Mouse (Mus musculus): ENCODE measurements around the gene Lrrtm3. TPM values are rescaled to one million over a fixed set of nuclear protein-coding genes. Genes with fewer than 3 reads are reported as not detected.

The Lrrtm3 gene
- total RNA-seq, 1 experiment = not detected

DNA sequence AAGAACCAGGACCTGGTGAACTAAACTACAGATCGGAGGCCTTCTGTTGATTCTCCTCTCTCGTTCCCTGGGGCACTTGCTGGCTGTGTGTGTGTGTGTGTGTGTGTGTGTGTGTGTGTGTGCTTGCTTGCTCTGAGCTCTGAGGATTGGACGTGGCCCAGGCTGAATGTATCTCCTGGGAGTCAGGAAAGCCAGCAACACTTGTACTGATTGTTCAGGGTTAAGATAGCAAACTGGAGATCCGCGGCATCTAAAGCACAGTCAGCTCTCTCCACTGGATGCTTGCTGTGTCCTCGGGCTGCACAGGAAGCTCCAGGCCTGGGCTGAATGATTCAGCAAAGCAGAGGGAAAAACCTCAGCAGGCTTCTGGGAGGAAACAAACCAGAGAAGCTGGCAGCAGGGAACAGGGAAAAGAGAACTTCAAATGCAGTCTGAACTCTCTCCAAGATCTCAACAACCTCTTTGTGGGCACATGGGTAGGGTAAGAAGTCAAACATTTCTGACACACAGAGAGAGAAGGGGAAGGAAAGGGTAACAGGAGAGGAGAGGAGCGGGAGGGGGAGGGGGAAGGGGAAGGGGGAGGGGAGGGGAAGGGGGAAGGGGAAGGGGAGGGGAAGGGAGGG is 135.7 kb downstream of the Lrrtm3 start:
- Histone ChIP-seq H3K9ac (ENCODE audit: insufficient read depth, low read depth, low read length, poor library complexity, severe bottlenecking) (no peak overlapping the region), H3K4me1 (ENCODE audit: control insufficient read depth in 2 of 2, insufficient read depth in 2 of 2, low read length in 2 of 2, poor library complexity in 1 of 2) (no peaks in the 10 kb centered on the region), H3K4me3 (ENCODE audit: insufficient read depth in 1 of 2, low read depth in 1 of 2, low read length in 2 of 2, poor library complexity in 1 of 2, severe bottlenecking in 1 of 2) (no peak overlapping the region), H3K36me3 (ENCODE audit: control insufficient read depth, insufficient read depth, low read length, poor library complexity, severe bottlenecking) (no peaks in the 10 kb centered on the region), H3K9me3 (ENCODE audit: control insufficient read depth, insufficient read depth, low read depth, low read length) (no peaks in the 10 kb centered on the region), H3K27ac (ENCODE audit: insufficient read depth, low read depth, low read length, poor library complexity, severe bottlenecking) (no peak overlapping the region)
- TF ChIP-seq MAFK (IDR thresholded peaks at IDR 0.05; ENCODE audit: insufficient read depth, low read depth, low read length) = no peak
- no peak for TF ChIP-seq ZC3H11A (IDR thresholded peaks at IDR 0.05; ENCODE audit: borderline replicate concordance, low read depth, low read length)
- no peak for TF ChIP-seq CHD2 (IDR thresholded peaks at IDR 0.05; ENCODE audit: low read depth, low read length)
- TF ChIP-seq ZNF384 (IDR thresholded peaks at IDR 0.05; ENCODE audit: low read depth, low read length) = no peak
- no peak for TF ChIP-seq HCFC1 (IDR thresholded peaks at IDR 0.05; ENCODE audit: borderline replicate concordance, insufficient read depth, low read length)
- in situ Hi-C loops (cut with MboI; ENCODE audit: low sequenced_read_pairs in 2 of 2, unreplicated experiment in 2 of 2) = no loop called here
- no peak for DNase-seq (ENCODE audit: low read depth, low spot score)

DNA sequence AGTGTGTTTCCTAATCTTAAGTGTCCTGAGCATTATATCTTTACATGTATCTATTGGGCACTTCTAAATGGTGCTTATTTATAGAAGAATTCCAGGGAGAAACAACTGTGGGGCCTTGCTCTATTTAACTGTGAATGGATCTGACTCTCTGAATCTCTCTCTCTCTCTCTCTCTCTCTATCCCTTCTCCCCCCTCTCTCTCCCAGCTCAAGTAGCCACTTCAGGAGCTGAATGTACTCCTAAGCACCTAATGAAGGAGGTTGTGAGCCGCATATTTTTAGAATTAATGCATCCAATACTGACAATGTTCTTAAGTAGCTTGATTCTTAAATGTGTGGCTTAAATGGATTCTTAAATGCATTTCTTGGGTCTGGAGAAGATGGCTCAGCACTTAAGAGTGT is 138.6 kb downstream of the Lrrtm3 start:
- in situ Hi-C loops (cut with MboI; ENCODE audit: low sequenced_read_pairs in 2 of 2, unreplicated experiment in 2 of 2) = no loop called here
- no peak overlapping the region for H3K4me3 ChIP-seq (ENCODE audit: insufficient read depth in 1 of 2, low read depth in 1 of 2, low read length in 2 of 2, poor library complexity in 1 of 2, severe bottlenecking in 1 of 2)

GRCm38 (mm10) chr10:63950867-63951266 is 139.2 kb downstream of the Lrrtm3 start:
- no peak for TF ChIP-seq CHD2 (IDR thresholded peaks at IDR 0.05; ENCODE audit: low read depth, low read length)
- no peak for TF ChIP-seq ZNF384 (IDR thresholded peaks at IDR 0.05; ENCODE audit: low read depth, low read length)
- no peak for TF ChIP-seq HCFC1 (IDR thresholded peaks at IDR 0.05; ENCODE audit: borderline replicate concordance, insufficient read depth, low read length)
- no peak for TF ChIP-seq MAFK (IDR thresholded peaks at IDR 0.05; ENCODE audit: insufficient read depth, low read depth, low read length)
- TF ChIP-seq ZC3H11A (IDR thresholded peaks at IDR 0.05; ENCODE audit: borderline replicate concordance, low read depth, low read length) = no peak
- H3K9me3 ChIP-seq (ENCODE audit: control insufficient read depth, insufficient read depth, low read depth, low read length) = no peaks in the 10 kb centered on the region
- no peak overlapping the region for H3K9ac ChIP-seq (ENCODE audit: insufficient read depth, low read depth, low read length, poor library complexity, severe bottlenecking)
- H3K4me3 ChIP-seq (ENCODE audit: insufficient read depth in 1 of 2, low read depth in 1 of 2, low read length in 2 of 2, poor library complexity in 1 of 2, severe bottlenecking in 1 of 2) = no peak overlapping the region
- in situ Hi-C loops (cut with MboI; ENCODE audit: low sequenced_read_pairs in 2 of 2, unreplicated experiment in 2 of 2) = no loop called here
- no peak overlapping the region for H3K27ac ChIP-seq (ENCODE audit: insufficient read depth, low read depth, low read length, poor library complexity, severe bottlenecking)
- DNase-seq (ENCODE audit: low read depth, low spot score) = no peak
- no peaks in the 10 kb centered on the region for H3K4me1 ChIP-seq (ENCODE audit: control insufficient read depth in 2 of 2, insufficient read depth in 2 of 2, low read length in 2 of 2, poor library complexity in 1 of 2)
- H3K36me3 ChIP-seq (ENCODE audit: control insufficient read depth, insufficient read depth, low read length, poor library complexity, severe bottlenecking) = no peaks in the 10 kb centered on the region

More for the DNA sequence above, 138.6 kb downstream of the Lrrtm3 start:
- H3K36me3 ChIP-seq (ENCODE audit: control insufficient read depth, insufficient read depth, low read length, poor library complexity, severe bottlenecking) = no peaks in the 10 kb centered on the region
- no peak overlapping the region for H3K9ac ChIP-seq (ENCODE audit: insufficient read depth, low read depth, low read length, poor library complexity, severe bottlenecking)
- DNase-seq (ENCODE audit: low read depth, low spot score) = no peak
- no peaks in the 10 kb centered on the region for H3K9me3 ChIP-seq (ENCODE audit: control insufficient read depth, insufficient read depth, low read depth, low read length)
- no peaks in the 10 kb centered on the region for H3K4me1 ChIP-seq (ENCODE audit: control insufficient read depth in 2 of 2, insufficient read depth in 2 of 2, low read length in 2 of 2, poor library complexity in 1 of 2)
- TF ChIP-seq ZC3H11A (IDR thresholded peaks at IDR 0.05; ENCODE audit: borderline replicate concordance, low read depth, low read length) (no peak), HCFC1 (IDR thresholded peaks at IDR 0.05; ENCODE audit: borderline replicate concordance, insufficient read depth, low read length) (no peak), ZNF384 (IDR thresholded peaks at IDR 0.05; ENCODE audit: low read depth, low read length) (no peak), CHD2 (IDR thresholded peaks at IDR 0.05; ENCODE audit: low read depth, low read length) (no peak), MAFK (IDR thresholded peaks at IDR 0.05; ENCODE audit: insufficient read depth, low read depth, low read length) (no peak)
- H3K27ac ChIP-seq (ENCODE audit: insufficient read depth, low read depth, low read length, poor library complexity, severe bottlenecking) = no peak overlapping the region

GRCm38 (mm10) chr10:63947266-63947665 is 142.8 kb downstream of the Lrrtm3 start:
- no peak overlapping the region for H3K9ac ChIP-seq (ENCODE audit: insufficient read depth, low read depth, low read length, poor library complexity, severe bottlenecking)
- no peak overlapping the region for H3K4me3 ChIP-seq (ENCODE audit: insufficient read depth in 1 of 2, low read depth in 1 of 2, low read length in 2 of 2, poor library complexity in 1 of 2, severe bottlenecking in 1 of 2)
- no peaks in the 10 kb centered on the region for H3K9me3 ChIP-seq (ENCODE audit: control insufficient read depth, insufficient read depth, low read depth, low read length)
- TF ChIP-seq HCFC1 (IDR thresholded peaks at IDR 0.05; ENCODE audit: borderline replicate concordance, insufficient read depth, low read length) (no peak), ZNF384 (IDR thresholded peaks at IDR 0.05; ENCODE audit: low read depth, low read length) (no peak), MAFK (IDR thresholded peaks at IDR 0.05; ENCODE audit: insufficient read depth, low read depth, low read length) (no peak), ZC3H11A (IDR thresholded peaks at IDR 0.05; ENCODE audit: borderline replicate concordance, low read depth, low read length) (no peak), CHD2 (IDR thresholded peaks at IDR 0.05; ENCODE audit: low read depth, low read length) (no peak)
- in situ Hi-C loops (cut with MboI; ENCODE audit: low sequenced_read_pairs in 2 of 2, unreplicated experiment in 2 of 2) = no loop called here
- no peaks in the 10 kb centered on the region for H3K36me3 ChIP-seq (ENCODE audit: control insufficient read depth, insufficient read depth, low read length, poor library complexity, severe bottlenecking)
- DNase-seq (ENCODE audit: low read depth, low spot score) = no peak
- no peak overlapping the region for H3K27ac ChIP-seq (ENCODE audit: insufficient read depth, low read depth, low read length, poor library complexity, severe bottlenecking)
- H3K4me1 ChIP-seq (ENCODE audit: control insufficient read depth in 2 of 2, insufficient read depth in 2 of 2, low read length in 2 of 2, poor library complexity in 1 of 2) = no peaks in the 10 kb centered on the region

Data from ES-E14 (cell line).